Mouse (Mus musculus) brown adipose tissue, adult 24 weeks (tissue): Measurements from ENCODE around the gene Rhobtb1. TPM values are rescaled to one million over a fixed set of nuclear protein-coding genes. Genes with fewer than 3 reads are reported as not detected.

Experiments used
- H3K27ac ChIP-seq: fragments of 200-500 bp; replicated peaks from 2 replicates; pipeline ENCODE4 v1.5.1; 2012; ENCODE audit warnings: low read depth, mild to moderate bottlenecking, low read length
- H3K4me1 ChIP-seq: fragments of 200-500 bp; 2 replicates; pipeline ENCODE4 v1.6.1; 2012; ENCODE audit warnings: low read length, mixed read lengths; ENCODE audit not compliant: control insufficient read depth, insufficient read depth, insufficient read length
- H3K4me3 ChIP-seq: fragments of 200-500 bp; 2 replicates; pipeline ENCODE4 v1.5.1; 2012; ENCODE audit warnings: low read depth, mild to moderate bottlenecking, low read length, moderate library complexity; ENCODE audit not compliant: insufficient read depth
- polyA plus RNA-seq: library from polyadenylated mRNA; stranded (reverse); fragments of >200 nt; gene quantifications from 2 replicates; pipeline ENCODE4 v1.2.4, GENCODE M21; 2012; ENCODE audit not compliant: missing spikeins, insufficient read depth, insufficient read length

The Rhobtb1 gene
- 4.5 and 4.8 TPM in 2 replicates for polyA plus RNA-seq

DNA sequence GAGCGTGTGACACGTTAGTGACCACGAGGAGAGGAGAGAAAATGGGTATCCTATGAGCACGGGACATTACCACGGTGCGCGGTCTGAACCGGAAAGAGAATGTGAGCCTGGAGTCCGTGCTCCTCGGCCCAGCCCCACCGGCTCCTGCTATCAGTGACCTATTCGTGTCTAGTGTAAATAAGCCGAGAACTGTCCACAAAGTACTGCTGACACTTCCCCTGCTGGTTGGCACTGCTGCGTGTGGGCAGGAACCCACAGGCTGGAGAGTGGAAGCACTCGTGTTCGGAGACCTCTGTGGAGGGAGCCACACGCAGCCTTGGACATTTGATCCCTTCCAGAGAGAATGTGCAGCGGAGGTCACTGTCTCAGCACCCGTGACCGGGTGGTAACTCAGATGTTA is at the start of gene Rhobtb1:
TSS of gene Rhobtb1 (plus strand) at position 390 of the 400 bp plus-strand sequence.
- Histone ChIP-seq H3K4me3 (no peak within 1 kb of the TSS), H3K27ac (no peak within 1 kb of the TSS)

DNA sequence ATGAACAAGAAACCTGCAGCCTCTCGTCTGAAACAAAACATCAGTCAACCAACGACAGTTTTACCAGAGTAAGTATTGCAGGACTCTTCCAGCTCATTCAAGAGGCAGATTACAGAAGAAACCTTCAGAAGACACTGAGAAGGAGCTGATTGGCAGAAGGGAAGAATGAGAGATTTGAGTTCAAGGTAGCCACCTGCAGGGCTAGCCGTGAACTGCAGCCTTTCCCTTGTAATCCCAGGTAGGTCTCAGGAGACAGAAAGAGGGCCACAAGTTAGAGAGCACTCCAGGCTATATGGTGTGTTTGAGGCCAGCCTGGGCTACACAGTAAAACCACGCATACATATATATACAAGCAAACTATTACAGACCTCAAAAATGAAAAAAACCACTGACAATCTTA is 49.2 kb upstream of the Rhobtb1 start:
- Histone ChIP-seq H3K4me1 (peaks cover 2% of the 10 kb centered on the region; the same call in 1 of the 2 replicates), H3K27ac (no peak overlapping the region), H3K4me3 (no peak overlapping the region)

More for the DNA sequence above, at the start of gene Rhobtb1:
- H3K4me1 ChIP-seq, result no peaks in the 10 kb centered on the region

DNA sequence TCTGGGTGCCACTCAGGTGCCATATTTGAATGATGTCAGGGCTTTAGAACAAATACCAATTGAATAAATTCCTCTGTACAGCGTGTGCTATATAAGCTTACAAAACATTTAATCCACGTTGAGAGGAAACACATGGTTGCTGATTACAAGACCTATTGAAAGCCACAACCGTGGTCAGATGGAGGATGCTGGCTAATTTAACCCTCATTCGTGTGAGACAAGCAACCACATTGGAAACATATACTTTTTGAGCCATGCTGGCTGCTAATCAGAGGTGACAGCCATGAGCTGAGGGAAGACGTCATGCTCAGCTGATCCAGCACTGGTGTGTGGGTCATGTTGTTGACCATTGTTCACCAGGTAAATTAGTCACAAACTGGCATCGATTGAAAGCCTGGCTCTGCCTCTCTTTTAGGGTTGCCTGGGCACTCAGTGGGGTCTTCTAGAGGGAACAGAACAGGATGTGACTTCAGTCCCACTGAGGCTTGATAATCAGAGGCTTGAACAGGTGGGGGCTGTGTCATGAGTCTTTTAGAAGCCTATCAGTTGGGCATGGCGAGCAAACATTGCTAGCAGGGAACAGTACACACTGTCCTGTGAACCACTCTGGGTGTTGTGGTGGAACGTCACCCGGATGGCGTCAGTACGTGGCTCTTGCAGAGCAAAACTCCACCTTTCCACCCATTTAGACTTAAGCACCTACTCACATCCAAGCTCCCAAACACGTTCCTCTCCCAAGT is 46.9 kb upstream of the Rhobtb1 start:
- Histone ChIP-seq H3K27ac (no peak overlapping the region), H3K4me3 (no peak overlapping the region), H3K4me1 (peaks cover 2% of the 10 kb centered on the region; the same call in 1 of the 2 replicates)

DNA sequence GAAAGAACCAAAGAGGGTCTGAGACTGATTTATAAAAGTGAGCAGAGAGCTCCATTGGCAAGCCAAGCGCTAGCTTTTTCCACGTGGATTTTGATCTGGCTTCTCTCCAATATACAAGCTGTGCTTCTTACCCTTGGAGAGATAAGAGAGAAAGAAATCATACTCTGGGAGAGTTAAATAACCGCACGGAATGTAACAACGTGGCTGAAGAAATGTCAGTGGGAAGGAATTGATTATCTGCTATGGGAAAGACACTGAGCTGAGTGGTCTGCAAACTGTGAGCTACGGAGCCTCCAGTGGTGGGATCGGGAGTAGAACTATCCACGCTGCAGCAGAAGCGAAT is 46.4 kb upstream of the Rhobtb1 start:
- Histone ChIP-seq H3K27ac (no peak overlapping the region), H3K4me3 (no peak overlapping the region), H3K4me1 (peaks cover 2% of the 10 kb centered on the region; the same call in 1 of the 2 replicates)

DNA sequence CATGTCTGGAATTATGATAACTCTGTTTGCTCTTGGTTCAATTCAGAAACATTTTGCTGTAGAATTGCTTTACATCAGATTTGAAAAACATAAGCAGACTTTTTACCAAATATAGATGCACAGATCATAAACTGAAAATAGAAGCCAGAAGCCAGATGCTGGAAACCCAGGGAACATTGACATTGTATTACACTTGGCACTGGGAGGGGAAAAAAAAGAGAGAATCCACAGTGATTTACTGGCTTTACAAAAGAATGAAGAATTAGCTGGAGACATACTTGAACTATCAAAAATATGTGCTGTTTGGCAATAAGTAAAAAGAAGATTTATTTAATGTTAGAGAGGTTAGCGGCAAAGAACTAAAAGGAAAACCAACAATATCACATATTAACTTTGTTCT is 44.4 kb upstream of the Rhobtb1 start:
- H3K4me3 ChIP-seq, result no peak overlapping the region
- H3K27ac ChIP-seq, result no peak overlapping the region
- peaks cover 2% of the 10 kb centered on the region; the same call in 1 of the 2 replicates for H3K4me1 ChIP-seq

DNA sequence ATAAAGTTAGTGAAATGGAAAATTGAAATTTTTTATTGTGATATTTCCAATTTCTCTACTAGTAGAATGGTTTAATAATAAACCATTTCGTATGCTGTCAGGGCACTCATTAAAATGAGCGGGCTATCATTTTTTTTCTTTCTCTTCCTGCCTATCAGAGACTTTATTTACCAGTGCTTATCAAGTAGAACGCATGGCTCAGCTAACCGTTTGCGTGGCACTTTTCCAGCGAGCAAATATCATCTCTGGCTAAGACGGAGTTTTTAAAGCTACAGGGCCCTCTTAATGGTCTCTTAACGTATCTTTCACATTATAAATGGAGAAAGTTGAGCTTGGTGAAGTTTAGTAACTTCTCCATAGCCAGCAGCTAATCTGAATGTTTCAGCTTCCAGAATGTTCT is 44.0 kb upstream of the Rhobtb1 start:
- Histone ChIP-seq H3K4me1 (peaks cover 2% of the 10 kb centered on the region; the same call in 1 of the 2 replicates), H3K4me3 (no peak overlapping the region), H3K27ac (no peak overlapping the region)

DNA sequence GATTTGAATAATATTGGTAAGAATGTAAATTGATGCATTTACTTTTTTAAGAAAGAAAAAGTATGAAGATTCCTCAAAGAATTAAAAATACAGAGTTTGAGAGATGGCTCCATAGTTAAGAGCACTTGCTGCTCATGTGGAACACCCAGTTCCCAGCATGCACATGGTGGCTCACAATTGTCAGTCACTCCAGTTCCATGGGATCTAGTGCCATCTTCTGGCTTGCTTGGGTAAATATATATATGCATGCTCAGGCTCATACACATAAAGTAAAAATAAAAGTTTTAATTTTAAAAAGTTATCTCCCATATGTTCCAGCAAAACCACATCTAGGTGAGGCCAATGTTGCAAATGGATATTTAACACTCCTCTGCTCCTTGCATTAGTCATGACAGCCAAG is 36.9 kb upstream of the Rhobtb1 start:
- no peaks in the 10 kb centered on the region for H3K4me1 ChIP-seq
- no peak overlapping the region for H3K27ac ChIP-seq
- no peak overlapping the region for H3K4me3 ChIP-seq

DNA sequence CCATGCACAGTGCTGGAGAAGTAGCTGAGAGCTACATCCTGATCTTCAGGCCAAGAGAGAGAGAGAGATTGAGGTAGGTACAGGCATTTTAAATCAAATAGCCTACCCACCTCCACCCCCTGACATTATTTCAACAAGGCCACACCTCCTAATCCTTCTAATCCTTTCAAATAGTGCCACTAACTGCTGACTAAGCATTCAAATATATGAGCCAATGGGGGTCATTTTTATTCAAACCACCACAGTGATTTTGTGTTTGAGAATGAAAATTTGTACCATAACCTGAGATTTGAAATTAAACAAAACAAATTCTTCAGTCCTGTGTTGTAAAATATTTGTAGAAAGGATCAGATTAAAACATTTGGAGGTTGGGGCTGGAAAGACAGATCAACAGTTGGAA is 33.2 kb upstream of the Rhobtb1 start:
- Histone ChIP-seq H3K4me3 (no peak overlapping the region), H3K27ac (no peak overlapping the region), H3K4me1 (no peaks in the 10 kb centered on the region)

DNA sequence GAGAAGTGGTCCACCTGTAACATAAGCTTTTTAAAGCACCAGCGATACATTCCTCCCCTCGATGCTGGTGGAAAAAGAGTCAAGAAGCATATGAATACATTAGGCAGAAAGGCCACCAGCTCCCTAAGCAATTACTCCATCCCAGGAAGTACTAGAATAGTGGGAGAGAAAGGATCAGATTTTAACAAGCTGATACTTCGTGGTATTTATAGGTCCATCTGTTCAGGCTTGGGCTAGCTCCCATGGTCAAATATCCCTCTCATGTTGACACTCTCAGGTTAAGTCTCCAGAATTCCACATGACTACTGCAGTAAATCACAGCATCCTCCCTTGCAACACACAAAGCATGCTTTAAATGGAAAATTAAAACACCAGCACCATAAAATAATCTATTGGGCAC is 32.3 kb upstream of the Rhobtb1 start:
- Histone ChIP-seq H3K4me3 (no peak overlapping the region), H3K27ac (no peak overlapping the region), H3K4me1 (no peaks in the 10 kb centered on the region)

DNA sequence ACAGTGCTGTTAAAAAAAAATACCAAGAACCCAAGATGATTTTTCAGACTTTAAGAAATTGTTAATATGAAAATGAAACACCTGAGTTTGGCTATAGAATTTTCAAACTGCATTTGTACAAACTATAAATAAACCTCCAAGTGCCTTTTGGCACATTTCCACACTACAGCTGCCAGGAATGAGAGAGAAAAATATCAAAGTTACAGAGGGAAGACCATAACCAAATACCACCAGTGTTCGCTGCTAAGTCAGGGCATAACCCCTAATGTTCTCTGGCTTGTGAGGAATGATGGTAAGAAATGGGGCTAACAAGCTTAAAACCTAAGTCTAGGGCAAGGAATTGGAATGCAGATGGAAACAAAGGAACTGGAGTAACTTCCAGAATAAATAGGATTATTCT is 31.8 kb upstream of the Rhobtb1 start:
- Histone ChIP-seq H3K4me3 (no peak overlapping the region), H3K4me1 (no peaks in the 10 kb centered on the region), H3K27ac (no peak overlapping the region)

DNA sequence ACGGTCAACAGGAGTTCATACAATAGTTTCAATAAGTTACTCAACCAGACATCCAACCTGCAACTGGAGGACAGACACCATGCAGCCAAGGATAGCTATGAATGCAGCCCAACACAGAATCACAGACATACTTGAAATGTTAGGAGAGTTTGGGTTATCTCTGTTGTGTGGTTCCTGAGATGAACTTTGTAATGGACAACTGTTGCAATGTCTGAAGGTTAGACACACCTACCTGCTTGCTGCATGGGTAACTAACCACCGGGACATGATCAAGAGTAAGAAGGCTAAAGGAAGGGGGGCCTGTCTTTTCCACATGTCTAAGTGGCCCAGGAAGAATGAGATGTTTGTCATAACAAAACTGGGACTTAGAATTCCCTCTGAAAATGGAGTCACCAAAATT is 24.7 kb upstream of the Rhobtb1 start:
- no peaks in the 10 kb centered on the region for H3K4me1 ChIP-seq
- H3K4me3 ChIP-seq, result no peak overlapping the region

DNA sequence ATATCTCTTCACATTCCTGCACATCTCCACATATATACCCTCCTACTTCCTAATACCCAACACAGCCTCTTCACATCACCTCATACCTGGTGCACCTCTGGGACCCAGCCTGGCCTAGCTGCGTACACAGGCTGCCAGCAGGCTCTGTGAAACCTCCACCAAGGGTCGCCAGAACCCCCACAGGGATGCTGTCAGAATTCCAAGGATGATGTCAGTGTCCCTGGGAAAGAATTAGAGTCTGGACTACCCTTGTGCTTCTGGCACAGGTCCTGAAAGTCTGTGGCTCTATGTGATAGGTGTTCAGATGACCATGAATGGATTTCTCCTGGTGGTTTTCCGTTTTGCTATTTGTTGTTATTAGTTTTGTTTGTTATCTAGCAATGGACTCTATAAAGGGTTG is 22.7 kb upstream of the Rhobtb1 start:
- Histone ChIP-seq H3K4me1 (no peaks in the 10 kb centered on the region), H3K4me3 (no peak overlapping the region), H3K27ac (no peak overlapping the region)

More for the DNA sequence above, 24.7 kb upstream of the Rhobtb1 start:
- no peak overlapping the region for H3K27ac ChIP-seq

DNA sequence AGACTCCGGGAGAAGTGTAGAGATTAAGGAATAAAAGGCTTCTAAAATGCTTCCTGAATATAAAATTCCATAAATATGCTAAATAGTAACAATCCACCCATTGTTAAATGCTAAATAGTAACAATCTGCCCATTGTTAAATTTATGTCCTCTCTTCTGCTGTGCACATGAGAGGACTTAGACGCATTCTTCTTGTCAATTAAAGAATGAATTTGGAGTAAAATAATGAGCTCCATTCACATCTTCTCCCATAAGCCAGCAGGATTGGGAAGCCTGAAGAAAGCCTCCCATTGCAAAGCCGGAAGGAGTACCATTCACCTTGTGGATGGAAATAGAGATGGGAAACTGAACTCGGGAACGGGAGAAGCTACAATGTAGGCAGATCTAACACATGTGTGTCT is 20.6 kb upstream of the Rhobtb1 start:
- no peaks in the 10 kb centered on the region for H3K4me1 ChIP-seq
- no peak overlapping the region for H3K4me3 ChIP-seq
- H3K27ac ChIP-seq, result no peak overlapping the region

DNA sequence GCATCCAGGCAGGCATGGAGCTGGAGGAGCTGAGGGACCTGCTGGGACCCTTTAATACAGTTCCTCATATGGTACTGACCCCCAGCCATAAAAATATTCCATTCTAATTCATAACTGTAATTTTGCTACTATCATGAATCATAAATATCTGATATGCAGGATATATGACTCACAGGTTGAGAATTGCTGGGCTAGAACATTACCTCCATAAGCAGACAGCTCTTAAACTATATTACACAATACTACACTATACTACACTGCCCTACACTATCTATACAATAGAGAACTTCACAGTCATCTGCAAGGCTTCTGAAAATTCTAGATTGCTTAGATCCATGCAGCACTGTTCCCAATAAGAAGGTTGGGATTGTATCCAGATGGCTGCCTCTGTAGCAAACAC is 16.9 kb upstream of the Rhobtb1 start:
- H3K27ac ChIP-seq, result no peak overlapping the region
- H3K4me1 ChIP-seq, result no peaks in the 10 kb centered on the region
- no peak overlapping the region for H3K4me3 ChIP-seq

DNA sequence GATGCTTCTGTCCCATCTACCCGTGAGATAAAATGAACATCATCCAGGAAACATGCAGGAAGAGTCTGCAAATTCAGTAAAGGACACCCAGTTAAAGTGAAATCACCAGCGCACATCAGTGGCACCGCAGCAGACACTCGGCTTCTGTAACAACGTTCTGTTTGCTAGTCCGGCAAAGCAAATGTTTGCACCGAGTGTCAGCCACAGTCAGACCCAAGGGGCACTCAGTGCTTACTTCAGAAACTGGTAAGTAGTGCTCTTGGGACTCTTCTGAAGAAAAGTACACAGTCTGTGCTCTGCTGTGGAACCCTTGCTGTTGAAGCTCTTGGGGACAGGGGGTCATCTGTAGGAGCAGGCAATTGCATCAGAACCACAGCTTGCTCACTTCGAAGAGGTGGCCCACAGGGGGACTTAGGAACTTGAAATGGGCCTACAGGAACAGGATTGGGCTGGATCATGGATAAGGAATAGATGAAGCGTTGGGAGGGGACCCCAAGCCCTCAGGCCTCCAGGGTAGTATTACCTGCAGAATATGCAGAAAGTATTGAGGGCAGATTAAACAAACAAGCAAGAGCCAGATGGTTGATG is 14.9 kb upstream of the Rhobtb1 start:
- Histone ChIP-seq H3K4me1 (no peaks in the 10 kb centered on the region), H3K27ac (no peak overlapping the region), H3K4me3 (no peak overlapping the region)

DNA sequence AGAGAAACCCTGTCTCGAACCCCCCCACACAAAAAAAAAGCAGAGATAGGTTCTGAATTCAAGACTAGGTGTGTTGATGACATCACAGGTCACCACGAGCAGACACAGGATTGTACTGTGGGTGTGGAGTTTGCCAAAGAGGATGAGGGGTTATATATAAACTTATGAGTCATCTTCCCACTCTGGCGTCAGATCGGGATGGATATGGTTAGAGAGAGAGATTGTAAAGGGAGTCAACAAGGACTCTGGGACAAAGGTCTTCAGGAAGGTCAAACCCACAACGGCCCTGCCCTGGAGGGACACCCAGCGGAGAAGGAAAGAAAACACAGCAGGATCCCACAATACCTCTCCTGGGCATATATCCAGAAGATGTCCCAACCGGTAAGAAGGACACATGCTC is 2.0 kb upstream of the Rhobtb1 start:
- H3K4me3 ChIP-seq, result no peak overlapping the region
- no peaks in the 10 kb centered on the region for H3K4me1 ChIP-seq
- no peak overlapping the region for H3K27ac ChIP-seq
